Mouse (Mus musculus): ENCODE measurements at regions not wholly inside any gene's neighbourhood (a gene's known extent, or its start where the extent isn't known, plus 50 kb on each side); places are given as distances from the start of the nearest gene placed in this dataset.
A peak's percentile ranks its signal among the peaks of the same experiment; 100 is the strongest.

- H3K36me3 ChIP-seq (ENCODE audit: inconsistent target): no peaks in the 10 kb centered on the region
- WGBS (ENCODE audit: missing documents): 19% methylated on average over 11 of the region's 11 CpGs
- H3K4me3 ChIP-seq (ENCODE audit: inconsistent target): no peak overlapping the region
- no peaks in the 10 kb centered on the region for H3K79me2 ChIP-seq (ENCODE audit: inconsistent target)
- no peak overlapping the region for H3K27ac ChIP-seq
Measured at GRCm38 (mm10) chr3:148762541-148763225, 227.7 kb downstream of the Adgrl2 start.

DNA sequence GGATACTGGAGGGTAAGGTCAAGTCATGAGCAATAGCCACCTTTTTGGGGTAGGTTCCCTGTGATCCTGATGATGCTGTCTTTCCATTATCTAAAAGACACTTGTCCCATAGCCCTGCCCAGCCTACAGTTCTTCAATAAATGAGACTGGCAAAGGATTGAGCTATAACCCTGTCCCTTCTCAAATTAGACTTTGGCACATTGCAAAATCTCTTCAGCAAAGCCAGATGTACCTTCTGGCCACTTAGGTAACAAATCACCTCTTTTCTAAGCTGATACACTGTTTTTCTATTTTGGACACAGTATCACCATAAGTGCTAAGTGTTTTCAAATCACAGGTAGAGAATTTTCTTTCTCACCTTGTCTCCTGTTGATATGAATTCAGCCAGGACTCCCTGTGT, 228.8 kb downstream of the Adgrl2 start:
- H3K36me3 ChIP-seq (ENCODE audit: inconsistent target): no peaks in the 10 kb centered on the region
- H3K27ac ChIP-seq: no peak overlapping the region
- H3K79me2 ChIP-seq (ENCODE audit: inconsistent target): no peaks in the 10 kb centered on the region
- no peak overlapping the region for H3K4me3 ChIP-seq (ENCODE audit: inconsistent target)

GRCm38 (mm10) chr3:148759500-148759899, 230.9 kb downstream of the Adgrl2 start:
- Histone ChIP-seq H3K4me3 (ENCODE audit: inconsistent target) (no peak overlapping the region), H3K27ac (no peak overlapping the region), H3K79me2 (ENCODE audit: inconsistent target) (no peaks in the 10 kb centered on the region), H3K36me3 (ENCODE audit: inconsistent target) (no peaks in the 10 kb centered on the region)
- 99% methylated on average over 4 of the region's 4 CpGs for WGBS (ENCODE audit: missing documents)

GRCm38 (mm10) chr3:148746234-148746633, 244.1 kb downstream of the Adgrl2 start:
- Histone ChIP-seq H3K36me3 (ENCODE audit: inconsistent target) (no peaks in the 10 kb centered on the region), H3K27ac (no peak overlapping the region), H3K4me3 (ENCODE audit: inconsistent target) (no peak overlapping the region), H3K79me2 (ENCODE audit: inconsistent target) (no peaks in the 10 kb centered on the region)
- WGBS (ENCODE audit: missing documents): 100% methylated on average over 3 of the region's 3 CpGs

- Histone ChIP-seq H3K36me3 (ENCODE audit: inconsistent target) (no peaks in the 10 kb centered on the region), H3K4me3 (ENCODE audit: inconsistent target) (no peak overlapping the region), H3K27ac (no peak overlapping the region), H3K79me2 (ENCODE audit: inconsistent target) (no peaks in the 10 kb centered on the region)
- 89% methylated on average over 2 of the region's 2 CpGs for WGBS (ENCODE audit: missing documents)
Measured at GRCm38 (mm10) chr3:148744651-148745050, 245.7 kb downstream of the Adgrl2 start.

- Histone ChIP-seq H3K27ac (no peak overlapping the region), H3K36me3 (ENCODE audit: inconsistent target) (no peaks in the 10 kb centered on the region), H3K79me2 (ENCODE audit: inconsistent target) (no peaks in the 10 kb centered on the region), H3K4me3 (ENCODE audit: inconsistent target) (no peak overlapping the region)
- 93% methylated on average over 13 of the region's 13 CpGs for WGBS (ENCODE audit: missing documents)
Measured at GRCm38 (mm10) chr3:148734194-148734749, 256.1 kb downstream of the Adgrl2 start.

DNA sequence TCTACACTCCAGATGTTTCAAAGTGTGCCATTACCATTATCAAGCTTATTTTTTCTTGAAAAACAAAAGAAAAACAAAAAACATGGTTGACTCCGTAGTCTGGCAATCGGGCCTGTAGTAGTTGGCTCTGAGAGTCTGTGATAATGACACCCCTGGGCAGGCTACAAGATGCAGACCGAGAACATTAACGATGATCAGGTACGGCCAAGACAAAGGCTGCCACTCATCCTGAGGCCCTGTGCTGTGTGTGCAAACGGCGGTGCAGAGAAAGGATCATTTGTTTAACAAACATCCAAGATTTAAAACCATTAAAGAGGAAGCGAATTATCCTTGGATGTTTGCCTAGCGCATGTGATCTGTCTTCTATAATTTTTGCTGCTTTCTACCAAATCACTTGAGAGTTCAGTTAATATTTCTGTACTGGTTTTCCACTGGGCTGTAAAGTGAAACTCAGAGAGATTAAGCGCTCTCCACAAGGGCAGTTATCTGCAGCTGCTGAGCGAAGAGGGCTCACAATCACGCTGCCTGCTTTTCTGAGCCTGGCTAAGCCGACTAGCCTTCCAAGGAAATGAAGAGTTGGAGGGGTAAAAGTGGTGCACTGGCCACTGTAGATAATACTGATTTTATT, 257.0 kb downstream of the Adgrl2 start:
- Histone ChIP-seq H3K4me3 (ENCODE audit: inconsistent target) (no peak overlapping the region), H3K36me3 (ENCODE audit: inconsistent target) (no peaks in the 10 kb centered on the region), H3K27ac (no peak overlapping the region), H3K79me2 (ENCODE audit: inconsistent target) (no peaks in the 10 kb centered on the region)
- 97% methylated on average over 13 of the region's 13 CpGs for WGBS (ENCODE audit: missing documents)

DNA sequence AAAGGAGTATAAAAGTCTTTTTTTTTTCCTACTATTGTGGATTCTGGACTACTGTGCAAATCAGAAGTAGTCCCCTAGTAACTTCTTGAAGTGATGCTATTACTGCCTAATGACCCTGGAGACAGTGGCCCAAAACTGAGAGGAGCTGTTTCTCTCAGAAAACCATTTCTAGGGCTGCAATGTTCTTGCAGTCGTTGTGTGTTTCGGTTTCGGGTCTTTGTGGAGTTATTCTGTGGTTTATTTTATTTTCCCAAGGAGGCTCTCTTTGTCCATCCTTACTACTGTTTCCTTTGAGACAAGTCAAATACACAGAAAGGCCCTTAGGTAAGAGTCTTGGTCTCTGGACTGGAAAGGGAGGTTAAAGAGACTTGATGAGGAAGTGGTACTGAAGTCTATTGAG, 258.9 kb downstream of the Adgrl2 start:
- 92% methylated on average over 3 of the region's 3 CpGs for WGBS (ENCODE audit: missing documents)
- Histone ChIP-seq H3K79me2 (ENCODE audit: inconsistent target) (no peaks in the 10 kb centered on the region), H3K4me3 (ENCODE audit: inconsistent target) (no peak overlapping the region), H3K36me3 (ENCODE audit: inconsistent target) (no peaks in the 10 kb centered on the region), H3K27ac (no peak overlapping the region)

DNA sequence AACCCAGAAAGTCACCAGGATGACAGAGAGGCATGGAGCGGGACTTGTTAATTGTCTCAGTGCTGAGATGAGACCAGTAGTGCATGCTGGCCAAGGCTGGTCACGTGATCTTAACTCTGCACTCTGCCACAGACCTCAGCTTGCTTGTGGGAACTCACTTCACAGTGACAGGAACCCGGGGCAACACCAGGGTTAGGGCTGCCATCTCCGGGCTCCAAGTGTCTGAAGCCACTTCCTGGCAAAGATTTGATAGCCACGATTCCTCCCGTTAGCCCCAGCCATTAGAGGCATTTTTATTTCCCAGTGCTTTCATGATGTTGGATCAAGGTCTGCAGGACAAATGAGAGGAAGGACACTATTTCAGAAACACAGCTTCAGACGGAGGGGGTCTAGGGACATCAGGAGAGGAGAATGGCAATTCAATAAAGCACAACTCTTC, 261.1 kb downstream of the Adgrl2 start:
- no peaks in the 10 kb centered on the region for H3K79me2 ChIP-seq (ENCODE audit: inconsistent target)
- H3K36me3 ChIP-seq (ENCODE audit: inconsistent target): no peaks in the 10 kb centered on the region
- no peak overlapping the region for H3K4me3 ChIP-seq (ENCODE audit: inconsistent target)
- no peak overlapping the region for H3K27ac ChIP-seq
- WGBS (ENCODE audit: missing documents): 24% methylated on average over 7 of the region's 7 CpGs

- 85% methylated on average over 6 of the region's 6 CpGs for WGBS (ENCODE audit: missing documents)
- H3K79me2 ChIP-seq (ENCODE audit: inconsistent target): no peaks in the 10 kb centered on the region
Measured at GRCm38 (mm10) chr3:148728513-148729241, 261.7 kb downstream of the Adgrl2 start.

DNA sequence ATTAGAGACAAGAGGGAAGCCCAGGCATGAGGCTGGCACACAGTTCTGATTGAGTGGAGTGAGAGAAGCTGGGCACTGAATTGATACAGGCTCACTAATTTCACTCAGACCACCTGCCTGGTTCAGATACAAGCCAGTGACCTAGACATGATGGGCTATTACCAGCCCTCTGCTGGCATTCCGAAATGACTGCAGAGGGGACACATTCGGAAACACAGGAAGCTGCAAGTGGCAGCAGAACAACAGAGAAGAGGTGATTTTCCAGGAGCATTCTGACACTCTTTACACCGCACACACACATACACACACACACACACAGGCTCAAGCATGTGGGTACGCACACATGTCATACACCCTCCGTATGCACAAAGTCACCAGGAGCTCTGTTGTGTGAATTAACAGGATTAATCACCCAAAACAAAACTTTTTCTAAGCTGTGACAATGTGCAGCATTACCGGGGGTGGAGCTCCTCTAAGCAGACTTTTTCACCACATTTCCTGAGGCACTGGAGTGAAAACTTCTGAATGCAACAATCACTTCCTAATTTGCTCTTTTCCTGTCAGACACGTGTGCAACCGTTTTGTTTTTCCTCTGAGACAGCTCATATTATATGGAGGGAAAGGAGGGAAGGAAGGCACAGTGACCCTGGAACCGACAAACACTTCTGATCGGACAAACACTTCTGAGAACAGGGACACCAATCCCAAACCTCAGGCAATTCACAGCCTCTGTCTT, 263.6 kb downstream of the Adgrl2 start:
- Histone ChIP-seq H3K79me2 (ENCODE audit: inconsistent target) (no peaks in the 10 kb centered on the region), H3K27ac (peak overlapping the region; percentile 25), H3K4me3 (ENCODE audit: inconsistent target) (no peak overlapping the region), H3K36me3 (ENCODE audit: inconsistent target) (no peaks in the 10 kb centered on the region)
- 9% methylated on average over 8 of the region's 10 CpGs for WGBS (ENCODE audit: missing documents)

More at GRCm38 (mm10) chr3:148728513-148729241, 261.7 kb downstream of the Adgrl2 start:
- no peaks in the 10 kb centered on the region for H3K36me3 ChIP-seq (ENCODE audit: inconsistent target)
- no peak overlapping the region for H3K4me3 ChIP-seq (ENCODE audit: inconsistent target)
- no peak overlapping the region for H3K27ac ChIP-seq

GRCm38 (mm10) chr3:148696555-148696954, 293.8 kb downstream of the Adgrl2 start:
- no peak overlapping the region for H3K27ac ChIP-seq
- H3K79me2 ChIP-seq (ENCODE audit: inconsistent target): no peaks in the 10 kb centered on the region
- 85% methylated on average over 7 of the region's 7 CpGs for WGBS (ENCODE audit: missing documents)
- H3K4me3 ChIP-seq (ENCODE audit: inconsistent target): no peak overlapping the region
- no peaks in the 10 kb centered on the region for H3K36me3 ChIP-seq (ENCODE audit: inconsistent target)

DNA sequence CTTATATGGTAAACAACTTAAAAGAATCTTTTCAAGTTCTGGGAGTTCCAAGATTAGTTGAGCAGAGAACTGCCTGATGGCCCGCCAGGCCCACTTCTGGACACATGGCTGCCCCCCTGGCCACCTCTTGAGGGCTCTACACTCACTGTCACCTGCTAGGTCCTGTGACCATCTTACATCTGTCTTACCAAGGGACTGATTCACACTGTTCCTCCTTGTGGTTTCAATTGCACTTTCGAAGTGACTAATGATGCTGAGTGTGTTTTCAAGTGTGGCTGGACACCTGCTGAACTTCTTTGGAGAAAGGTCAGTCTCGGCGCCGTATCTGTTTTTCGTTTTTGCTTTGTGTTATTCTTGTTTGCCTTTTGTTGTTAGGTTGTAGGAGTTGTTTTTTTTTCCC, 294.9 kb downstream of the Adgrl2 start:
- 85% methylated on average over 6 of the region's 6 CpGs for WGBS (ENCODE audit: missing documents)
- no peak overlapping the region for H3K4me3 ChIP-seq (ENCODE audit: inconsistent target)

DNA sequence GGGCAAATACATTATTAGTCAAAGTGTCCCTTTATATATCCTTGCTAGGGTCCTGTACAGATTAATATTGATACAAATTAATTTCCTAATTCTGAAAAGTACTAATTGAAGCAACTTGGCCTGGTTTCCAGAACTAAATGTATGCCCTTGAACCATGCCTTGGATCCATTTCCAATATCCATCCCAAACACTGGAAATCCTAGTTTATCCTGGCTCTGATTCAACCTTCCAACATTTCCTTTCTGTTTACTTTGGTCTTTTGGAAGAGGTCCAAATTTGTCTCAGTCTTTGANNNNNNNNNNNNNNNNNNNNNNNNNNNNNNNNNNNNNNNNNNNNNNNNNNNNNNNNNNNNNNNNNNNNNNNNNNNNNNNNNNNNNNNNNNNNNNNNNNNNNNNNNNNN, 307.2 kb downstream of the Adgrl2 start:
- no peak overlapping the region for H3K4me3 ChIP-seq (ENCODE audit: inconsistent target)
- no peak overlapping the region for H3K27ac ChIP-seq

More for the DNA sequence above, 294.9 kb downstream of the Adgrl2 start:
- no peaks in the 10 kb centered on the region for H3K79me2 ChIP-seq (ENCODE audit: inconsistent target)
- no peaks in the 10 kb centered on the region for H3K36me3 ChIP-seq (ENCODE audit: inconsistent target)
- H3K27ac ChIP-seq: no peak overlapping the region

More for the DNA sequence above, 307.2 kb downstream of the Adgrl2 start:
- Histone ChIP-seq H3K36me3 (ENCODE audit: inconsistent target) (no peaks in the 10 kb centered on the region), H3K79me2 (ENCODE audit: inconsistent target) (no peaks in the 10 kb centered on the region)

Measured in macrophage (primary cell).